Mouse (Mus musculus) neural tube, postnatal 0 days (tissue): Measurements from ENCODE around the gene Mrps12. TPM values are rescaled to one million over a fixed set of nuclear protein-coding genes. Genes with fewer than 3 reads are reported as not detected.

Experiments used
- polyA plus RNA-seq: library from polyadenylated mRNA; unstranded; fragments of >200 nt; fragmentation: Nextera tagmentation; extraction: Ambion mirVana; gene quantifications from 2 replicates; pipeline ENCODE4 v1.2.1, GENCODE M21; 2015

Gene Mrps12
- polyA plus RNA-seq, result 125 and 130 TPM in 2 replicates

GRCm38 (mm10) chr7:28741709-28742438 lies at the start of gene Mrps12, which contains the start of gene Sars2:
TSS of gene Mrps12 (minus strand) at chr7:28741820.
TSS of gene Sars2 (plus strand) at chr7:28741992.

GRCm38 (mm10) chr7:28788307-28789195 lies 46.9 kb upstream of the Mrps12 start, which contains the start of gene Rinl:
TSS of gene Rinl (plus strand) at chr7:28788969.

GRCm38 (mm10) chr7:28767462-28767965 lies 25.9 kb upstream of the Mrps12 start, which contains the start of gene Nfkbib:
TSS of gene Nfkbib (minus strand) at chr7:28767512.

GRCm38 (mm10) chr7:28766173-28766879 lies 24.7 kb upstream of the Mrps12 start, which contains the start of gene Sirt2:
TSS of gene Sirt2 (plus strand) at chr7:28766735.

GRCm38 (mm10) chr7:28756079-28756478 lies 14.5 kb upstream of the Mrps12 start, which contains the start of gene Ccer2:
TSS of gene Ccer2 (plus strand) at chr7:28756174.

GRCm38 (mm10) chr7:28716590-28717281 lies 24.9 kb downstream of the Mrps12 start, which contains the start of gene Fbxo17:
TSS of gene Fbxo17 (plus strand) at chr7:28716804.

GRCm38 (mm10) chr7:28692545-28693320 lies 48.9 kb downstream of the Mrps12 start, which contains the start of gene Fbxo27:
TSS of gene Fbxo27 (plus strand) at chr7:28692849.

Other genes starting within 250 kb of the Mrps12 start
- not detected in 2 replicates for gene Ifnl2, start 231.4 kb downstream of the Mrps12 start, polyA plus RNA-seq
- not detected in 2 replicates for gene Ifnl3, start 219.0 kb downstream of the Mrps12 start, polyA plus RNA-seq
- not detected in 2 replicates for gene Sycn, start 200.9 kb downstream of the Mrps12 start, polyA plus RNA-seq
- 0.39 and 0.80 TPM in 2 replicates for gene Nccrp1, start 194.6 kb downstream of the Mrps12 start, polyA plus RNA-seq
- gene Samd4b, start 143.7 kb downstream of the Mrps12 start, polyA plus RNA-seq, result 16.1 and 19.3 TPM in 2 replicates
- 12.0 and 12.5 TPM in 2 replicates for gene Pak4, start 143.6 kb downstream of the Mrps12 start, polyA plus RNA-seq
- 0.40 and 0.52 TPM in 2 replicates for gene Acp7, start 110.5 kb downstream of the Mrps12 start, polyA plus RNA-seq
- 13.1 and 15.8 TPM in 2 replicates for gene Fbxo27, start 49.0 kb downstream of the Mrps12 start, polyA plus RNA-seq
- 5.9 and 6.1 TPM in 2 replicates for gene Fbxo17, start 25.0 kb downstream of the Mrps12 start, polyA plus RNA-seq
- gene Sars2, start 172 bp upstream of the Mrps12 start, polyA plus RNA-seq, result 18.5 and 21.8 TPM in 2 replicates
- 1.5 and 2.1 TPM in 2 replicates for gene Ccer2, start 14.4 kb upstream of the Mrps12 start, polyA plus RNA-seq
- gene Sirt2, start 24.9 kb upstream of the Mrps12 start, polyA plus RNA-seq, result 154 and 178 TPM in 2 replicates
- 77.9 and 82.5 TPM in 2 replicates for gene Nfkbib, start 25.7 kb upstream of the Mrps12 start, polyA plus RNA-seq
- 2.5 TPM in 2 replicates for gene Rinl, start 47.1 kb upstream of the Mrps12 start, polyA plus RNA-seq
- 155 and 161 TPM in 2 replicates for gene Hnrnpl, start 66.7 kb upstream of the Mrps12 start, polyA plus RNA-seq
- 135 and 151 TPM in 2 replicates for gene Ech1, start 83.4 kb upstream of the Mrps12 start, polyA plus RNA-seq
- 6.1 and 7.7 TPM in 2 replicates for gene Lgals4, start 92.0 kb upstream of the Mrps12 start, polyA plus RNA-seq
- gene Lgals7, start 122.0 kb upstream of the Mrps12 start, polyA plus RNA-seq, result 3.5 and 4.3 TPM in 2 replicates
- 0.43 and 0.56 TPM in 2 replicates for gene Capn12, start 139.6 kb upstream of the Mrps12 start, polyA plus RNA-seq
- gene Actn4, start 220.5 kb upstream of the Mrps12 start, polyA plus RNA-seq, result 110 and 120 TPM in 2 replicates
- gene Eif3k, start 240.0 kb upstream of the Mrps12 start, polyA plus RNA-seq, result 307 and 320 TPM in 2 replicates
- gene Map4k1, start 240.2 kb upstream of the Mrps12 start, polyA plus RNA-seq, result 11.8 and 12.8 TPM in 2 replicates